Mouse (Mus musculus): Measurements from ENCODE around the gene Ppp1r26.

- TF ChIP-seq CTCF (IDR thresholded peaks at IDR 0.05; ENCODE audit: low read depth) (no peak), EP300 (IDR thresholded peaks at IDR 0.05; ENCODE audit: low read depth) (no peak)
Observed at GRCm38 (mm10) chr2:28445082-28445481, 1.5 kb upstream of the Ppp1r26 start.

All from heart, postnatal 0 days (tissue).